Mouse (Mus musculus): ENCODE results near the gene Samd4b. TPM values are rescaled to one million over a fixed set of nuclear protein-coding genes. Genes with fewer than 3 reads are reported as not detected.

Gene Samd4b
- 45.2 and 47.7 TPM in 2 replicates for polyA plus RNA-seq (2012; rRNA removed)

GRCm38 (mm10) chr7:28597642-28598446 is at the start of gene Samd4b, which contains the start of gene Pak4:
TSS of gene Samd4b (minus strand) at chr7:28598144.
TSS of gene Pak4 (minus strand) at chr7:28598185.

DNA sequence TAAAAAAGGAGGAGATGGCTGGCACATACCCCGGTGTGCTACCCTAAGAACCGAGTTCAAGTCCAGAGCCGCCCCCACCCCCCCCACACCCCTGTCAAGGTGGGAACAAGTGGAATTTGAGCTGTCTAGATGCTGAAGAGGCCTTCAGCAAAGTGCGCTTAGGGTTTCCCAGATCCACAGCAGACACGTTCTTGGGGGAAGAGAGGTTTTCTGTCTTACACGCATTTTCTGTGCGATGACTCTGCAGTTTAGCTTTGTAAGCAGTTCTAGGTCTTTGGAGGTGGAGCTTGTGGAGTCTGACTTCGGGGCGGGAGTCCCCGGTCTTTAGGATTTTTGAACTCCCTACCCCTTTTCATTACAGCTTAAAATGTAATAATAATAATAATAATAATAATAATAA is 33.1 kb upstream of the Samd4b start, which contains the start of gene Acp7:
Gene Acp7, minus strand, starts transcription at position 260 of the 400 bp plus-strand sequence.

GRCm38 (mm10) chr7:28547154-28547553 is 50.8 kb downstream of the Samd4b start, which contains the start of gene Nccrp1:
TSS of gene Nccrp1 (minus strand) at chr7:28547254.

DNA sequence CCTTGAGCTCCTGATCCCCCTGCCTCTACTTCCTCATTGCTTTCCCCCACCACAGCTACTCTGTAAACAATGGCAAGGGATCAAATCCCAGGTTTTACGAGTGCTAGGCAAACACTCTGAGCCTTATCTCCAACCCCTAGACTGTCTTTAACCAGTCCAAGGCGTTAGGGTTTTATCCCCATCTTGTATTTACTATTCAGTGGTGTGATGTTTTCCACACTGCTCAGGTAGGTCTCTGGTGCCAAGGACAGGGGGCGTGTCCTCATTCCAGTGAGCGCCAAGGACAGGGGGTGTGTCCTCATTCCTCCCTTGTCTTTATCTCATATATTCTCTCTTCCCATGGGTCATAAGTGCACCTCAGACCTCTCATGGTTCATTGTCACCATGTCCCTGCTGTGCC is 57.4 kb downstream of the Samd4b start, which contains the start of gene Sycn:
Gene Sycn, plus strand, starts transcription at position 360 of the 400 bp plus-strand sequence.

GRCm38 (mm10) chr7:28522536-28522935 is 75.4 kb downstream of the Samd4b start, which contains the start of gene Ifnl3:
TSS of gene Ifnl3 (plus strand) at chr7:28522836.

DNA sequence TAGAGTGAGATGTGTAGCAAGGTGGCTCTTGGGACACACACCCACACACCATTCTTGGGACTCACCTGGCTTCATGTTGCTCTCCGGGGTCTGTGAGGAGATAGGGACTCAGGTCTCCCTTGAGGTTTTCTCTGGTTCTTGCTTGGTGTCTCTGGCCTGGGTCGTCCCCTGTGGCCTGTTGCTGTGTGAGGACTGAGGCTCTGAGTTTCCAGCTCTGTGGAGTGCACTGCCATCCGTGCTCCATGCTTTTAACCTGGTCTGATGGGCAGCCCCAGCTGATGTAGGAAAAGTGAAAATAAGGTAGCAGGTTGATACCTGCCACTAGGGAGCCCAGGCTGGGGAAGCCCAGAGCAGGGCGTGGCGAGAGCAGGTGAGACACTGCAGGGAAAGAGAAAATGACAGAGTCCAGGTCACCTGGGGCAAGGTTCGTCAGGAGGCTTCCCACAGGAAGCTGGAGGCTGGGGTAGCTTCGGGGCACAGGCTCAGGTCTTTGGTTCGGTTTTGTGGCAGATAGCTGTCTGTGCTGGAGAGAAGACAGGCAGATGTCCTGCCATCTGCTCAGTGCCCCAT is 87.5 kb downstream of the Samd4b start, which contains the start of gene Ifnl2:
Gene Ifnl2, minus strand, starts transcription at position 51 of the 570 bp plus-strand sequence.

DNA sequence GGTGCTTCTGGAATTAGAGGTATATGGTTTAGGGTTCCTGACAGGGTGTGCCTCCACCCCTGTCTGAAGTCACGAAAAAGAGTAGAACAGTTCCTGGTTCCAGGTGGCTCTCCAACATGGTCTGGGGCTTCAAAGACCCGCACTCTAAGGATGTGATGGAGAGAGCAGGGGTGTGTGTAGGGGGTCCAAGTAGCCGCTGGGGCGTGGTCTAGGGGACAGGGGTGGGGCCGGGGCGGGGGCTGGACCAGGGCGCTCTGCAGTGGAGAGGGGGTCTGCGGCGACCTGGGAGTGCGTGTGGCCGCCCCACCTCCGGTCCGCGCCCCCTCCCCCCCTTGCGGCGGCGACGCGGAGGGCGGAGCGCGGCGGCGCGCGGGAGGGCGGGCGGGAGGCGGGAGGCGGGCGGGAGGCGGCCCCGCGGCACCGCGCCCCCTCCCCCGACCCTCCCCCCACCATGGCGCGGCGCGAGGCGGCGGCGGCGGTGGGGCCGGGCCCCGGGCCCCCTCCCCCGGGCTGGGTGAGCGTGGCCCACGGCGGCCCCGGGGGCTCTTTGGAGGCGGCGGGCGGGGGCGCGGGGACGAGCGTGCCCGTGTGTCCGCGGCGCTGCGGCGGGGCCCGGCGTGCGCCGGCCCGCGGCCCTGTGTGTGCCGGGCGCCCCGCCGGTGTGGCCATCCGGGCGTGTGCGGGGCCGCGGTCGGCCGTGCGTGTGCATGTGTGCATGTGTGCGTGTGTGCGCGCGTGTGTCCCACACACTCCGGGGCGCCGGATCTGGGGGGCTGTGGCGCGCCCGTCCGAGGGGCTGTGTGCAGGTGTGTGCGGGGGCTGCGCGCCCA is 146.2 kb downstream of the Samd4b start, which contains the start of gene Lrfn1:
Gene Lrfn1, plus strand, starts transcription at position 450 of the 830 bp plus-strand sequence.

GRCm38 (mm10) chr7:28436932-28437570 is 160.9 kb downstream of the Samd4b start, which contains the start of gene Gmfg:
TSS of gene Gmfg (plus strand) at chr7:28437447.

DNA sequence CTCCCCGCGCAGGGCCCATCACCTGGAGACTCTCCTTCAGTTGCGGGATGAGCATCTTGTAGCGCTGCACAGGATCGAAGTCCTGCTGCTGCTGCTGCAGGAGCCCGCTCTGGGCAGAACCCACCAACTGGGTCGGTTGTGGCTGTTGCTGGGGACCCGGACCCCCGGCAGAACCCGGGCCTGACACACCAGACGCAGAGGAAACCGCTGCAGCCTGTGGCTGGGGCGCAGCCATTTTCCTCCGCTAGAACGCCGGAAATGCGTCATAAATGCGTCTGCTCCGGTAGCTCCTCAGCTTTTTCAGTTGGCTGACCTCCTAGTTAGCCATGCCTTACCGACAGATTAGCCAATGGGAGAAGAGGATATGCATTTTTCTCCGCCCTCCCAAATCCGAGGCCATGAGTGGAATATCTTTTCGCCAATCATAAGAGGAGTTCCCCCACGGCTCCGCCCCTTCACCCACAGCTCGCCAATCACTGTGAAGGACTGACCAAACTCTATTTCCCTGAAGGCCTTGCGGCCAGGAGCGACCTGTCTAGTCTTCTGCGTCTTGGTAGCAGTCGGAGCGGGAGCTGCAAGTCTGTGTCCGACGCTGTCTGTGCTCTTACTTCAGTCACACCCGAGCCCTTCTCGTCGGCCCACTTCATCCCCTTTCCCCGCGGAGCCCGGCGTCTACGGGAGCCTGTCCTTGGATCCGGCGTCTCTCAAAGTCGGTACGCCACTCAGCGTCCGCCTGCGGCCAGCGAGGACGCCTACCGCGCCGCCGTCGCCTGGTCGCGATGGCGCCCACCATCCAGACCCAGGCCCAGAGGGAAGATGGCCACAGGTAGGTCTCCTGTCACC is 205.3 kb downstream of the Samd4b start, which contains the start of the genes Med29 and Paf1:
Gene Med29, minus strand, starts transcription at position 280 of the 843 bp plus-strand sequence.
Gene Paf1, plus strand, starts transcription at position 523 of the 843 bp plus-strand sequence.

DNA sequence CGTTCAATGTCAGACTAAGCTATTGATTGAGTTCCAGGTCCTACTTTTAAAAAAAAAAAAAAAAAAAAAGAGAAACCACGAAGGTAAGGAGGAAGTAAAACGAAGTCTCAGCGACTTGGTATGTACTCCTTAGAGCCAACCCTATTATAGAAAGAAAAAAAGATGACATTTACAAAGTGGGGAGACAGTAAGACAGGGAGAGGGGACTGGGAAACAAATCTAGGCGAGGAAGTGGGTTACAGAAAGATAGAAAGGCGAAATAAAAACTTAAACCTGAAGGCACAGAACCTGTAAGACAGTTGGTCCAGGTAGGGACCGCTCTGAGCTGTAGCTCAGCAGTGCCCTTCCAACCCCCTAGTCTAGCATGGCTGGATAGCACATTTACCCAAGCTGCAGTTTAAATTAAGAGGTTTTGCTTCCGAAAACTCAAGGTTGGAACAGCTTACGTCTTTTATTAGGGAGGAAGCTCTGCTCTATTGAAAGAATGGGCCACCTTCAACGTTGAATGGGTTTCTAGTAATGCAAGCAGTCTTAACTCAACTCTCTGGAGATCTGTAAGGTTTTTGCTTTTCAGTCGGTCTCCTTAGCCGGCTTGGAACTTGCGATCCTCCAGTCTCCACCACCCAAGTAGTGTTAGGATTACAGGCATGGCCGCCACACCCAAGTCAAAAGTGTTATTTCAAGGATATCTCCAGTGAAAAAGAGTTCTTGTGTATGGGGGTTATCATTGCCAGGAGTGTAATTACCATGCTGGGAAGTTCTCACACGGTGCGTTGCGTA is 217.5 kb downstream of the Samd4b start, which contains the start of gene Zfp36:
Gene Zfp36, minus strand, starts transcription at position 17 of the 780 bp plus-strand sequence.

GRCm38 (mm10) chr7:28372251-28373108 is 225.5 kb downstream of the Samd4b start, which contains the start of gene Plekhg2:
TSS of gene Plekhg2 (minus strand) at chr7:28372599.

GRCm38 (mm10) chr7:28350155-28350883 is 247.6 kb downstream of the Samd4b start, which contains the start of gene Rps16:
TSS of gene Rps16 (plus strand) at chr7:28350652.

Other genes with a start within 250 kb of the Samd4b start
- gene Rps16, start 247.5 kb downstream of the Samd4b start, polyA plus RNA-seq (2012; rRNA removed), result 364 and 449 TPM in 2 replicates
- gene Plekhg2, start 225.5 kb downstream of the Samd4b start, polyA plus RNA-seq (2012; rRNA removed), result 12.3 and 14.5 TPM in 2 replicates
- gene Zfp36, start 217.9 kb downstream of the Samd4b start, polyA plus RNA-seq (2012; rRNA removed), result 27.8 and 36.2 TPM in 2 replicates
- 28.9 and 39.5 TPM in 2 replicates for gene Med29, start 205.4 kb downstream of the Samd4b start, polyA plus RNA-seq (2012; rRNA removed)
- gene Paf1, start 205.2 kb downstream of the Samd4b start, polyA plus RNA-seq (2012; rRNA removed), result 69.9 and 73.0 TPM in 2 replicates
- 0.89 and 2.4 TPM in 2 replicates for gene Gmfg, start 160.7 kb downstream of the Samd4b start, polyA plus RNA-seq (2012; rRNA removed)
- 2.3 and 5.8 TPM in 2 replicates for gene Lrfn1, start 146.2 kb downstream of the Samd4b start, polyA plus RNA-seq (2012; rRNA removed)
- gene Ifnl2, start 87.7 kb downstream of the Samd4b start, polyA plus RNA-seq (2012; rRNA removed), result not detected in 2 replicates
- not detected in 2 replicates for gene Ifnl3, start 75.3 kb downstream of the Samd4b start, polyA plus RNA-seq (2012; rRNA removed)
- gene Sycn, start 57.3 kb downstream of the Samd4b start, polyA plus RNA-seq (2012; rRNA removed), result 12.7 and 29.8 TPM in 2 replicates
- 21.6 and 26.7 TPM in 2 replicates for gene Nccrp1, start 50.9 kb downstream of the Samd4b start, polyA plus RNA-seq (2012; rRNA removed)
- 50.1 and 60.8 TPM in 2 replicates for gene Pak4, start within 50 bp of the Samd4b start, polyA plus RNA-seq (2012; rRNA removed)
- gene Acp7, start 33.2 kb upstream of the Samd4b start, polyA plus RNA-seq (2012; rRNA removed), result 10.0 and 30.7 TPM in 2 replicates
- gene Fbxo27, start 94.7 kb upstream of the Samd4b start, polyA plus RNA-seq (2012; rRNA removed), result 3.5 and 6.7 TPM in 2 replicates
- 1.9 and 3.6 TPM in 2 replicates for gene Fbxo17, start 118.7 kb upstream of the Samd4b start, polyA plus RNA-seq (2012; rRNA removed)
- 59.5 and 86.8 TPM in 2 replicates for gene Mrps12, start 143.7 kb upstream of the Samd4b start, polyA plus RNA-seq (2012; rRNA removed)
- gene Sars2, start 143.8 kb upstream of the Samd4b start, polyA plus RNA-seq (2012; rRNA removed), result 16.3 and 17.0 TPM in 2 replicates
- not detected in 2 replicates for gene Ccer2, start 158.0 kb upstream of the Samd4b start, polyA plus RNA-seq (2012; rRNA removed)
- 27.3 and 27.5 TPM in 2 replicates for gene Sirt2, start 168.6 kb upstream of the Samd4b start, polyA plus RNA-seq (2012; rRNA removed)
- 37.7 and 47.8 TPM in 2 replicates for gene Nfkbib, start 169.4 kb upstream of the Samd4b start, polyA plus RNA-seq (2012; rRNA removed)
- gene Rinl, start 190.8 kb upstream of the Samd4b start, polyA plus RNA-seq (2012; rRNA removed), result 1.2 and 2.8 TPM in 2 replicates
- gene Hnrnpl, start 210.4 kb upstream of the Samd4b start, polyA plus RNA-seq (2012; rRNA removed), result 55.2 and 66.9 TPM in 2 replicates
- 174 and 196 TPM in 2 replicates for gene Ech1, start 227.1 kb upstream of the Samd4b start, polyA plus RNA-seq (2012; rRNA removed)
- gene Lgals4, start 235.7 kb upstream of the Samd4b start, polyA plus RNA-seq (2012; rRNA removed), result 260 and 273 TPM in 2 replicates

Data from stomach, adult 2 months (tissue).